Mouse (Mus musculus) layer of hippocampus, postnatal 36 days (tissue): ENCODE results near the gene Zfp526. TPM values are rescaled to one million over a fixed set of nuclear protein-coding genes. Genes with fewer than 3 reads are reported as not detected.

Experiments used
- DNase-seq, 2 experiments: peaks; one replicate each; pipeline ENCODE4 v3.0.0; 2022
- total RNA-seq, 2 experiments: library from RNA; stranded (reverse); gene quantifications; 2 replicates each; pipeline ENCODE4 v1.2.3; 2021

Zfp526 gene
- 10 to 100 TPM; 11.6 to 12.5 TPM for total RNA-seq

GRCm38 (mm10) chr7:25221102-25221883 is at the start of gene Zfp526:
TSS of gene Zfp526 (plus strand) at chr7:25221425.
- peak; percentile 96 to 99 for DNase-seq

DNA sequence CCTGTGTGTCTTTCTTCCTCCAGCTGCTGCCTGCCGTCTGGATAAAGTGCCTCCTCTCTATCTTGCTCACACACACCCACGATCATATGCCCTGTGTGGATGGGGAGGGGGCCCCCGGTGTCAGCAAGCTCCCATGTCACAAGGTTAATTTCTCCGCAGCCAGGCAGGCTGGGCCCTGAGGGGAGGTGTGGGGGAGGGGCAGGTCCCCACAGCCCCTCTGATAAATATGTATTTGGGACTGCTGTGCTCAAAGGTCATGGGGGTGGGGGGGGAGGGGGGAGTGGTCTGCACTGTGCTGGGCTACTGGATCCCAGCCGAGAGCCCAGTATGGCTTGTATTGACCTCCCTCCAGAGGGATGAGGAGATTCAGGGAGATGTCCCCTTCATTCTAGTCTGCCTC is 48.6 kb upstream of the Zfp526 start:
- DNase-seq: no peak

DNA sequence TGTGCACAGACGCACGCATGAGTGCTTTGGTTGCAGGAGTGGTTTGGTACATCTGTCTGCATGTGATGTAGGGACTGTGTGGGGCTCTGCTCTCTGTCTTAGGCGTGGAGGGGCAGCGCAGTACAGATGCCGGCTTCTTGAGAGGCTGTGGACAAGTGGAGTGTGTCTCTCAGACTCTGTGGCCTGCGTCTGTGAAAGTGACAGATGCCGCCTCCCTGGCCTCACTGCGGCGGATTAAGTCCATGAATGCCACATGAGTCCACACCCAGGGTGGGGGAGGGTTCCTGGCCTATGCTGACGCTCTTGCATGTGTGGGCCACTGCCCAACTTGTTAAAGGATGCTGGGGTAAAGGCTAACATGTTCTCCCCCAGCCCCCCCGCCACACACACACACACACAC is 46.9 kb upstream of the Zfp526 start:
- DNase-seq: no peak

- DNase-seq: peak in 1 of 2 experiments; percentile 20
These were observed 42.9 kb upstream of the Zfp526 start for GRCm38 (mm10) chr7:25178317-25178716.

GRCm38 (mm10) chr7:25178787-25179605 is 42.2 kb upstream of the Zfp526 start:
- peak in 1 of 2 experiments; percentile 30 for DNase-seq

DNA sequence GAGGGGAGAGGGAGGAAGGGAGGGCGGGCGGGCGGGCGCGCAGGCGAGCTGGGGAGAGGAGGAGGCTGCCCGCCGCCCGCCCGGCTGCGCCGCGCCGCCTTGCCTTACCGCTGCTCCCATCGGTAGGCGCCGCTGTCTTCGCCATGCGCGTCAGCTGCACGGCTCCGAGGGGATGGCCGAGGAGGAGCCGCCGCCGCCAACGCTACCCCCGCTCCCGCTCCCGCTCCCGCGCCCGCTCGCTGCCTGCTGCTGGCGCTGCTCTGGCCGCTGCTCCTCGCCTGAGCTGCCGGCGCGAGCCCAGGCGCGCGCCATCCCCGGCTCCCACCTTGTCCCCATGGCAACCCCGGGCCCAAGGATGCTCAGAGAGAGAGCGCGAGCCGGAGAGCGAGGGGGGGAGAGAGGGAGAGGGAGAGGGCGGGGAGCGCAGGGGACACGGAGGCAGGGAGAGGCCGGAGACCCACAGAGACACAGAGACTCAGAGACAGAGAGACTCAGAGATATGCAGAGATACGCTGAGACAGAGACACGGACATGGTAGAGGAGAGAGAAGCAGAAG is 41.5 kb upstream of the Zfp526 start, which contains the start of gene Pou2f2:
Gene Pou2f2 (minus strand): TSS at position 121 of the 556 bp plus-strand sequence.
- peak; percentile 85 to 86 for DNase-seq

- DNase-seq: no peak
These were observed 40.7 kb upstream of the Zfp526 start for GRCm38 (mm10) chr7:25180512-25180911.

GRCm38 (mm10) chr7:25181331-25181790 is 39.9 kb upstream of the Zfp526 start:
- peak; percentile 19 to 23 for DNase-seq

DNA sequence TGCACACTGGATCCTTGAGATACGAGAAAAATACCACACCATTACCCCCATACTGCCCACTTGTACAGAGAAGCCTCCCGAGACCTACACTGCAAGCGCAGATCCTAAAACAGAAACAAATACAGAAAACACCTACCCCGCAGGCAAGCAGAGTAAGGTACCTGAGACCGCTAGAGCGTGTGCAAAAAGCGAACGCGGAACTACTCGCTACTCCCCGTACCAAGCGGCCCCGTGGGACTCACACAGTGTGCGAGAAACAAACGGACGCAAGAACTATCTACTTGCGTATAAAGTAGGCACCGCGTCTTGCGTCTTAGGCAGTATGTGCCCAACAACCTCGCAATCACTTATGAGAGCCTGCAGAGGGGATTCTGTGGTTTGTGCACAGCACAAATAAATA is 39.4 kb upstream of the Zfp526 start:
- DNase-seq: no peak

DNA sequence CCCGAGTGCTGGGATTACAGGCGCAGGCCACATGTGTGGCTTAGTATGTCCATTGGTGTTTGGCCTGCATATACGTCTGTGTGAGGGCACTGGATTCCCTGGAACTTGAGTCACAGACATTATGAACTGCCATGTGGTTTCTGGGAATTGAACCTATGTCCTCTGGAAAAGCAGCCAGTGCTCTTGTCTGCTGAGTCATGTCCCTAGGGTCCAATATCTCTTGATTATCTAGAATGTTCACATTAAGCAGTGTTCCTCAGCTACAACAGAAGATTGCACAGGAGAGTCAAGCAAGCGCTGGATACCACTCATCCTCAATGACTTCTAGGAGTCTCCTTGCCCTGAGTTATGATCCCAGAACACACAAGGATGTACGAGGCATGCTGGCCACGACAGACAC is 37.1 kb upstream of the Zfp526 start:
- no peak for DNase-seq

DNA sequence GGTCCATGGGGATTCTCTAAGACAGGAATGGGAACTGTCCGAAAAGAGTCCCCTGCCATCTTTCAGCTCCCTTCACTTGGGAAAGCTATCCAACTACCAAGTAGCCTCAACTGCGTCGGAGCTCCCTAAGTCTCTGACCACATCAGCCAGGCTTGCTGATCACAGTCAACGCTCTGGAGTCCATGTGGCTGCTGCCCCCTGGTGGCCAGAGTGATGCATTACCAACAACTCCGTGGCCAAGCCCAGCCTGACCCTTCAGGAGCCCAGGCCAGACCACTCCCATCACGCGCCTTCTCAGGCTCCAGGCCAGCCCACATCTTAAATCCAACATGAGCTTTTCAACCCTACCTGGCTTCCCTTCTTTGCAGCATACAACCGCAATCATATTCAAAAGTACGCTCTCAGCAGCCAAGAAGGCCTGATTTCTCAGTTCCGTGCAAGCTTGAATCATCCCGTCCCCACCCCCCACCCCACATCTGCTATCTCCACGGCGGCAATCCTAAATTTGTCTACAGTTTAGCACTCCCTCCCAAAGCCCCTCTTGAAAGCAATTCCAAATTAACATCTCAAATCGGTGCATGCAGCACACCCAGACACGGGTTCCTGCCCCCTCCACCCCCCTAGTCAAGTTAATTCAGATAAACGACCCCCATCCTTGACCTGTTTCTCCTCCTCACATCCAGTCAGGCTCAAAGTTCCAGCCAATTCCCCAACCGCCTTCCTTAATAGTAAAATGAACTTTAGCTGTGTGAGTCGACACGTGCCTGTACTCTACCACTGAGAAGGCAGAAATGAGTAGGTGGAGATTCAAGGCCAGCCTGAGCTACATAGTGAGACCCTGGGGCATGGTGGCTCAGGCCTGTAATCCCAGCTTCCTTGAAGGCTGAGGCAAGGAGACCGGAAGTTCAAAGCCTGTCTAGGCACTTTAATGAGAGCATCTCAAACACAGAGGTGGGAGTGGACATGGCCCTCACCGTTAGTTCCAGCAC is 33.3 kb upstream of the Zfp526 start:
- peak; percentile 84 to 87 for DNase-seq

GRCm38 (mm10) chr7:25190806-25191205 is 30.4 kb upstream of the Zfp526 start:
- no peak for DNase-seq

- DNase-seq: no peak
These were observed 29.1 kb upstream of the Zfp526 start for GRCm38 (mm10) chr7:25192110-25192509.

GRCm38 (mm10) chr7:25195148-25195547 is 26.1 kb upstream of the Zfp526 start:
- DNase-seq: no peak

DNA sequence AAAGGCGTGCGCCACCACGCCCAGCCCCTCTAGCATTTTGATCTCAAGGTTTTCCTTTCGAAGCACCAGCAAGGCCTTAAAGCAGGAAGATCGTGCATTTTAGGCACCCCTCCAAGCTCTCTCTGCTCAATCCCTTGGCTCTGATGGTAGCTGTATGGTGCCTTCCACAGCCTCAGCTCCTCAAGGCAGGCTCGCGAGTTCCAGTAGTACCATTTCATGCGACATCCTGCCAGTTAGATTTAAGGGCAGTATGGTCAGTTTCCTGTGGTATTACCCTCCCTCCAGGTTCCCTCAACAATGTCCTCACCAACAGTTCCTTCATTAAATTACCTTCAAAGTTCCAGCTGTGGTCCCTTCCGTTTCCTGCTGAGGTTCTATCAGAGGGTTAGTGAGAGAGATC is 25.1 kb upstream of the Zfp526 start:
- no peak for DNase-seq

DNA sequence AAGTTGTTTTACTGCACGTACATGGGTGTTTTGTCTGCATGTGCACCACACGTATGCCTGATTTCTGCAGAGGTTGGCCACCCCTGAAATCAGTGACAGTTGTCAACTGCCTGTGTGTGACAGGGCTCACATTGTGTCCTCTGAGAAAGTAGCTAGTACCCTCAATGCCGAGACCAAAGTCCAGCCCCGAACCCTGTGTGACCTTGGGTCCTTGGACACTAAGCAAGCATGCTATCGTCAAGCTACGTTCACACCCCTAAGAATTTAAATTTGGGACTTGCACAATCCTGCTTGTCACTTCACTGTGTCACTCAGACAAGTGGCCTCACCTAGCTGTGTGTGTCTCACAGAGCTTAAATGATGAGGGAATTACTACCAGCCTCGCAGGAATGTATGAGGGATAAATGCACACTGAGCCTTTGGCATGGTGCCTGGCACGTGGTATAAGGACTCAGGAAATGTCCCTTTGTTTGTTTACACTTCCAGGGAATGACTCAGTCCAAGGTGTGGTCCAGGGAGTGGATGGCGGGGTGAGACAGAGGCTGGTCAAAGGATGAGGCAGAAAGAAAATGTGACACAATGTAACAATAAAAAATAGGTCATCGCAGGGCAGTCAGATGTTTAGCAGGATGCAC is 23.7 kb upstream of the Zfp526 start:
- DNase-seq: no peak

DNA sequence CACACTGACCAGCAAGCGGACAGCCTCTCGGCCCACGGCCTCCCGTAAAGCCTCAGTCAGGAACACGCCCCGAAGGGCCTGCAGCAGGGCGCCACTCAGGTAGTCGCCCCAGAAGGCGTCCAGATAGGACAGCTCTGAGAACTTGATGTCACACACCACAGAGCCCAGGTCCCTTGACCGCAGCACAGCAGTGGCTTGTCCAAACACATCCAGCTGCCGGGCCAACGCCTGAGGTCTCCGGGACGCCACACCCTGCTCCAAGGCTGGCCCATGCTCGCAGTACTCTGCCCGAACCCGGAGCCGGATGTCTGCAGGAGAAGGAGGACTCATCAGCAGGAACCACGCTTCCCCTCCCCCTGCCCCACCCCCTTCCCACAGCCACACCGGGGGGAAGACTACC is 17.6 kb upstream of the Zfp526 start:
- no peak for DNase-seq

DNA sequence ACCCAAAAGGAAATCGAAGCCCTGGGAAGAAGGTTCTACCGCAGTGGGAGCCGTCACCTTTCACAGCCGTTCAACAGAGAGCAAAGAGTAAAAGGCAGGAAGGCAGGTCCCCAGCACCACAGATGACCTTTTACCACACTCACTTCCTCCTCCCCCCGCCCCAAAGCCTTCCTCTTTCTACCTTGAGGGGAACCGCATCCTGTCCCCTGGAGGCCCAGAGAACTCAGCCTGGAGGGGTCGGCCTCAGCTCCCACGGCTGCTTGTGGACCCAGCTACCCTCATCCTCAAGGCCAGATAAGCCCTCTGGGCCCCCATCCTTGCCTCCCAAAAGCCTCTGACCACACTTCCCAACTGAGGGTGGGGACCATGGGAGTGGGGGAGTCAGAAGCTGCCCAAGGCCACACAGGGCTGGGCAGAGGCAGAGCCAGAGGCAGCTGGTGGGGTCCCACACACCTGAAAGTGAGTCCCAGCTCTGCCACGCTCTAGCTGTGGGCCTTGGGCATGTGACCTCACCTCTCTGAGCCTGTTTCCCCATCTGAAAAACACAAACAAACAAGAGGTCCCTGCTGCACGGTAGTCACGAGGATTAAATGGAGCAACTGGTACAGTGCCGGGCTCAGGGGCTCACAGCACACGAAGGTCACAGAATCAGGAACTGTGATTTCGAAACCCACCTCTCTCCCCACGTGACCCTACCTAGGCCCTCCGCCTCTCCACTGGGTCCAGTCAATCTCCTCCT is 15.7 kb upstream of the Zfp526 start:
- DNase-seq: no peak

- DNase-seq: no peak
These were observed 15.0 kb upstream of the Zfp526 start for GRCm38 (mm10) chr7:25206094-25206830.

GRCm38 (mm10) chr7:25209161-25209622 is 12.0 kb upstream of the Zfp526 start:
- DNase-seq: no peak
